Comparison of ENCODE assay signal across 12 mouse cellular contexts in the genomic region with DNA sequence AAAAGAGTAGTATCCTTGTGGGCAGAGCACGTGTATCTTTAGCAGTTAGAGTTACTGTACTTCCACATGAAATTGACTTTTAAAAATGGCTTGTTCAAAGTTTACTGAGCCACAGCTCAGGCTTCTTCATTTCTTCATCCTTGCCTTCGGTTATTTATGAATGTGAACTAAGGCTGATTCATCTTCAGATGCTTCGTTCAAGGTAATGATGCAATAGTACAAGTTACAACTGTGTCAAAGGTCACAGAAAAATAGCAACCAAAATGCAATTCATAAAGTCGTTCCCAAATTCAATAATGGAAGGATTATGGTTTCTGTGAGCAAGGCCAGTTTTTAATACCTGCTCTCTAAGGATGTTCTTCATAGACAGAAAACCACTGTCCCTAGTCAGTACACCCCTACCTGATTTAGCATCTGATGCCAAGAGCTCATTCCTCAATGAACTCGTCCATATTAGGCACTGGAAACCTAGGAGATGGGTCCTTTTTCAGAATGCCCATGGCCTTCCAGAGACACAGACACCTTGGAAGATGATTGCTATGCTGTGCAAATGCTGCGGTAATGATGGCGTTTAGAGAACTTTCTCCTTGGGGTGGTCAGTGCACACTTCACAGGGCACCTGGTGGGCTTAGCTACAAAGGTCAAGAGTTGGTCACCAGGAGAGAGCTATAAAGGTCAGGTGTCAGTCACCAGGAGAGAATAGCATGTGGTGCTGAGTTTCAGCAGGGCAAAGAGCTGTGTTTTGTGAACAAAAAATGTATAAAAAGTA.
"Had no signal": no experiment of that assay in that cellular context is flagged by ENCODE, and none has a peak within 500 bp of the region (broad histone marks: within the 10 kb centered on the region; RNA-seq: fewer than 3 reads in every experiment).

No protein-coding gene starts in this region.

- DNase-seq: kidney, adult 8-10 months; kidney, postnatal 25 days; liver, embryonic 13.5 days; lung, adult 18-20 months; lung, postnatal 14 days; thymus, postnatal 36 days had no signal

- H3K4me3 ChIP-seq: limb, embryonic 12.5 days; liver, embryonic 13.5 days; midbrain, embryonic 13.5 days; myocyte; neural tube, embryonic 12.5 days; stomach, embryonic 15.5 days had no signal

- H3K4me2 ChIP-seq: limb, embryonic 12.5 days; liver, embryonic 13.5 days; midbrain, embryonic 13.5 days; neural tube, embryonic 12.5 days; stomach, embryonic 15.5 days had no signal

- H3K9me3 ChIP-seq: limb, embryonic 12.5 days; liver, embryonic 13.5 days; midbrain, embryonic 13.5 days; neural tube, embryonic 12.5 days; stomach, embryonic 15.5 days had no signal

- H3K9ac ChIP-seq: limb, embryonic 12.5 days; liver, embryonic 13.5 days; midbrain, embryonic 13.5 days; neural tube, embryonic 12.5 days; stomach, embryonic 15.5 days had no signal

- H3K27ac ChIP-seq: limb, embryonic 12.5 days; liver, embryonic 13.5 days; midbrain, embryonic 13.5 days; neural tube, embryonic 12.5 days; stomach, embryonic 15.5 days had no signal

- H3K36me3 ChIP-seq: limb, embryonic 12.5 days; liver, embryonic 13.5 days; midbrain, embryonic 13.5 days; neural tube, embryonic 12.5 days; stomach, embryonic 15.5 days had no signal

- H3K27me3 ChIP-seq: limb, embryonic 12.5 days; liver, embryonic 13.5 days; neural tube, embryonic 12.5 days; stomach, embryonic 15.5 days had no signal

- H3K4me1 ChIP-seq: limb, embryonic 12.5 days; neural tube, embryonic 12.5 days; stomach, embryonic 15.5 days had no signal

- ATAC-seq: intestine, postnatal 0 days; midbrain, embryonic 13.5 days had no signal
